Mouse (Mus musculus) olfactory bulb, adult 2 months (tissue): ENCODE data around the gene Epyc. TPM values are rescaled to one million over a fixed set of nuclear protein-coding genes. Genes with fewer than 3 reads are reported as not detected.

Experiments
- H3K27ac ChIP-seq: fragments of 200-500 bp; 2 replicates; pipeline ENCODE4 v1.5.1; 2012; ENCODE audit warnings: low read depth, low read length; ENCODE audit not compliant: insufficient read depth
- H3K4me1 ChIP-seq: fragments of 200-500 bp; 2 replicates; pipeline ENCODE4 v1.6.1; 2012; ENCODE audit warnings: low read length; ENCODE audit not compliant: control insufficient read depth, insufficient read depth
- H3K4me3 ChIP-seq: fragments of 200-500 bp; 2 replicates; pipeline ENCODE4 v1.5.1; 2012; ENCODE audit warnings: mild to moderate bottlenecking, low read depth, low read length, moderate library complexity; ENCODE audit not compliant: insufficient read depth
- CTCF ChIP-seq: fragments of 200-500 bp; IDR thresholded peaks from 2 replicates; pipeline ENCODE4 v1.5.1; 2012; ENCODE audit warnings: low read depth, mild to moderate bottlenecking, low read length, moderate library complexity; ENCODE audit not compliant: insufficient read depth
- POLR2A ChIP-seq: fragments of 200-500 bp; IDR thresholded peaks from 2 replicates; pipeline ENCODE4 v1.6.1; 2012; ENCODE audit warnings: mild to moderate bottlenecking, low read depth, low read length, moderate library complexity; ENCODE audit not compliant: insufficient read depth
- WGBS: fragments of 180-500 bp; shearing (Covaris S2); methylation state at CpG from one replicate; pipeline ENCODE4 v1.1.7; 2018; 5-methylcytosine and 5-hydroxymethylcytosine counted together
- polyA plus RNA-seq: library from polyadenylated mRNA; stranded (reverse); fragments of >200 nt; gene quantifications from 2 replicates; pipeline ENCODE4 v1.2.4, GENCODE M21; 2012; ENCODE audit warnings: low replicate concordance; ENCODE audit not compliant: missing spikeins, insufficient read depth, insufficient read length

Gene Epyc
- polyA plus RNA-seq, 1 experiment, result not detected

- H3K4me1 ChIP-seq, result no peaks in the 10 kb centered on the region
- no peak overlapping the region for H3K27ac ChIP-seq
- TF ChIP-seq POLR2A, result no peak
- TF ChIP-seq CTCF, result no peak
- H3K4me3 ChIP-seq, result no peak overlapping the region
- WGBS, result 96% methylated on average over 37 of the region's 37 CpGs
Observed at GRCm38 (mm10) chr10:97693398-97694135, 49.7 kb downstream of the Epyc start.

- TF ChIP-seq POLR2A (no peak), CTCF (no peak)
- Histone ChIP-seq H3K4me3 (no peak overlapping the region), H3K4me1 (no peaks in the 10 kb centered on the region), H3K27ac (no peak overlapping the region)
Observed at GRCm38 (mm10) chr10:97702321-97702720, 58.5 kb downstream of the Epyc start.

- TF ChIP-seq CTCF, result no peak
- TF ChIP-seq POLR2A, result no peak
- 47% methylated on average over 1 of the region's 1 CpGs for WGBS
- Histone ChIP-seq H3K27ac (no peak overlapping the region), H3K4me3 (no peak overlapping the region), H3K4me1 (no peaks in the 10 kb centered on the region)
Observed at GRCm38 (mm10) chr10:97704562-97704961, 60.7 kb downstream of the Epyc start.

- no peak for TF ChIP-seq CTCF
- no peak for TF ChIP-seq POLR2A
- Histone ChIP-seq H3K4me3 (no peak overlapping the region), H3K27ac (no peak overlapping the region), H3K4me1 (no peaks in the 10 kb centered on the region)
- WGBS, result 3% methylated on average over 5 of the region's 5 CpGs
Observed at GRCm38 (mm10) chr10:97712687-97713086, 68.8 kb downstream of the Epyc start.

GRCm38 (mm10) chr10:97714584-97714983, 70.7 kb downstream of the Epyc start:
- WGBS, result 80% methylated on average over 4 of the region's 4 CpGs
- TF ChIP-seq POLR2A, result no peak
- no peak for TF ChIP-seq CTCF
- H3K27ac ChIP-seq, result no peak overlapping the region
- no peaks in the 10 kb centered on the region for H3K4me1 ChIP-seq
- H3K4me3 ChIP-seq, result no peak overlapping the region

GRCm38 (mm10) chr10:97715289-97715906, 71.5 kb downstream of the Epyc start:
- Histone ChIP-seq H3K27ac (no peak overlapping the region), H3K4me3 (no peak overlapping the region), H3K4me1 (no peaks in the 10 kb centered on the region)
- WGBS, result 77% methylated on average over 3 of the region's 3 CpGs
- TF ChIP-seq POLR2A (no peak), CTCF (no peak)

GRCm38 (mm10) chr10:97717233-97717632, 73.4 kb downstream of the Epyc start:
- TF ChIP-seq CTCF (no peak), POLR2A (no peak)
- Histone ChIP-seq H3K4me3 (no peak overlapping the region), H3K27ac (no peak overlapping the region), H3K4me1 (no peaks in the 10 kb centered on the region)
- 86% methylated on average over 1 of the region's 1 CpGs for WGBS

GRCm38 (mm10) chr10:97718021-97718420, 74.2 kb downstream of the Epyc start:
- TF ChIP-seq CTCF (no peak), POLR2A (no peak)
- H3K4me1 ChIP-seq, result no peaks in the 10 kb centered on the region
- H3K4me3 ChIP-seq, result no peak overlapping the region
- WGBS, result 74% methylated on average over 2 of the region's 2 CpGs
- no peak overlapping the region for H3K27ac ChIP-seq

- no peak overlapping the region for H3K27ac ChIP-seq
- H3K4me1 ChIP-seq, result no peaks in the 10 kb centered on the region
- WGBS, result 91% methylated on average over 1 of the region's 1 CpGs
- no peak for TF ChIP-seq CTCF
- no peak for TF ChIP-seq POLR2A
- H3K4me3 ChIP-seq, result no peak overlapping the region
Observed at GRCm38 (mm10) chr10:97720625-97721024, 76.8 kb downstream of the Epyc start.
